Mouse (Mus musculus): ENCODE data around the gene Ren1.

DNA sequence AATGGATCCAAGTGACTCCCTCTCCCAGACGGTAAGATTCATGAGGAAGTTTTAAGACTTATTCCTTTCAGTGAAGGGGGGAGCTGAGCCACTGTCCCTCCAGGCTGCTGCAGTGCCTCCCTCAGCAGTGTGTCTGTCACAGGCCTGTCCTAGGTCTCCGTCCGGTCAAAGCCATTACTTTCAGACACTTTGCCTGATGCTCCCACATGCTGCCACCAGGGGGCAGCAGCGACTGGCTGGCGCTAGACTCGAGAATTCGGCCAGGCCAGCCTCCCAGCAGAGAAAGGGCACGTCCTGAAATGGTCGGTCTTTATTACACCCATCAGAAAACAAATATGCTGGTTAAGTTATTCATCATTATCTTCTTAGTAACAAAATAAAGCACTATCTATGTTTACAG is 31.7 kb downstream of the Ren1 start:
- TF ChIP-seq CTCF (conservative IDR thresholded peaks at IDR 0.05; ENCODE audit: low read length) (peak; percentile 59), NANOG (IDR thresholded peaks at IDR 0.05; ENCODE audit: borderline replicate concordance, low read length) (no peak)
